10 mouse cellular contexts compared by ENCODE assay signal in genomic region chr13:83713661-83714291, GRCm38 (mm10).
DNase-seq lines count a peak whose midpoint lies in the region; ATAC-seq and TF ChIP-seq lines count a peak whose summit lies in the region.
"Had no signal": no experiment of that assay in that cellular context is flagged by ENCODE, and none has a peak within 500 bp of the region (broad histone marks: within the 10 kb centered on the region; RNA-seq: fewer than 3 reads in every experiment).

No protein-coding gene starts in this region.

- no peak overlapping the region for H3K4me3 ChIP-seq in ES-Bruce4 (ENCODE audit: low read depth, low read length)
- H3K4me3 ChIP-seq in cerebellum, adult 2 months (replicated peaks; ENCODE audit: insufficient read depth, low read depth, low read length): peak overlapping the region; percentile 63
- peak overlapping the region; percentile 78 for H3K4me3 ChIP-seq in forebrain, embryonic 15.5 days
- peak overlapping the region; percentile 38 for H3K4me3 ChIP-seq in midbrain, embryonic 10.5 days
- no peak overlapping the region for H3K4me3 ChIP-seq in lung, postnatal 0 days (ENCODE audit: low read depth, low read length)
- no peak overlapping the region for H3K4me3 ChIP-seq in kidney, embryonic 15.5 days (replicated peaks)
- H3K4me3 ChIP-seq: erythroblast, embryonic 14.5 days had no signal

- peaks cover 12% of the 10 kb centered on the region for H3K27me3 ChIP-seq in ES-Bruce4 (ENCODE audit: control insufficient read depth, insufficient read depth, low read length, poor library complexity, severe bottlenecking)
- no peaks in the 10 kb centered on the region for H3K27me3 ChIP-seq in cerebellum, adult 2 months (ENCODE audit: control insufficient read depth, insufficient read depth, low read length)
- H3K27me3 ChIP-seq in forebrain, embryonic 15.5 days: no peaks in the 10 kb centered on the region
- peaks cover 86% of the 10 kb centered on the region for H3K27me3 ChIP-seq in midbrain, embryonic 10.5 days (ENCODE audit: low read depth, poor library complexity, severe bottlenecking)
- H3K27me3 ChIP-seq in lung, postnatal 0 days (replicated peaks; ENCODE audit: insufficient read depth, low read length): peaks cover 45% of the 10 kb centered on the region
- peaks cover 89% of the 10 kb centered on the region for H3K27me3 ChIP-seq in kidney, embryonic 15.5 days

- H3K9me3 ChIP-seq in ES-Bruce4 (replicated peaks; ENCODE audit: control insufficient read depth, insufficient read depth, low read length, poor library complexity, severe bottlenecking): no peaks in the 10 kb centered on the region
- H3K9me3 ChIP-seq in forebrain, embryonic 15.5 days: no peaks in the 10 kb centered on the region
- H3K9me3 ChIP-seq in midbrain, embryonic 10.5 days (replicated peaks): no peaks in the 10 kb centered on the region
- H3K9me3 ChIP-seq in lung, postnatal 0 days (ENCODE audit: low read length): no peaks in the 10 kb centered on the region
- no peaks in the 10 kb centered on the region for H3K9me3 ChIP-seq in kidney, embryonic 15.5 days (replicated peaks)

- intact Hi-C loops in gastrocnemius, postnatal 14 days (cut with DNase I; ENCODE audit: low total_unique reads): loop anchor here (10.0 kb wide), 1 partner anchor 631 kb away; no protein-coding TSS in a partner anchor

- TF ChIP-seq CTCF in ES-Bruce4 (IDR thresholded peaks at IDR 0.05; ENCODE audit: low read depth, low read length): no peak
- no peak for TF ChIP-seq CTCF in cerebellum, adult 2 months (IDR thresholded peaks at IDR 0.05; ENCODE audit: borderline replicate concordance, insufficient read depth, low read depth, low read length)
- TF ChIP-seq CTCF in lung, postnatal 0 days (IDR thresholded peaks at IDR 0.05): no peak

- no peaks in the 10 kb centered on the region for H3K4me1 ChIP-seq in ES-Bruce4 (ENCODE audit: control insufficient read depth, insufficient read depth, low read length)
- peaks cover 12% of the 10 kb centered on the region; the same call in 1 of the 2 replicates for H3K4me1 ChIP-seq in cerebellum, adult 2 months (ENCODE audit: control insufficient read depth, insufficient read depth, low read length)
- peaks cover 22% of the 10 kb centered on the region for H3K4me1 ChIP-seq in forebrain, embryonic 15.5 days
- peaks cover 25% of the 10 kb centered on the region for H3K4me1 ChIP-seq in midbrain, embryonic 10.5 days
- H3K4me1 ChIP-seq in lung, postnatal 0 days (ENCODE audit: insufficient read depth, low read depth, low read length): no peaks in the 10 kb centered on the region
- peaks cover 4% of the 10 kb centered on the region; the same call in 1 of the 2 replicates for H3K4me1 ChIP-seq in kidney, embryonic 15.5 days

- no peak overlapping the region for H3K27ac ChIP-seq in ES-Bruce4 (ENCODE audit: insufficient read depth, low read length)
- peak overlapping the region; percentile 95 for H3K27ac ChIP-seq in cerebellum, adult 2 months (ENCODE audit: insufficient read depth, low read length)
- peak overlapping the region; percentile 100 for H3K27ac ChIP-seq in forebrain, embryonic 15.5 days (replicated peaks)
- H3K27ac ChIP-seq in midbrain, embryonic 10.5 days (replicated peaks): no peak overlapping the region
- H3K27ac ChIP-seq in lung, postnatal 0 days (ENCODE audit: low read length): no peak overlapping the region
- no peak overlapping the region for H3K27ac ChIP-seq in kidney, embryonic 15.5 days

- 4% methylated on average over 19 of the region's 19 CpGs for WGBS in cerebellum, adult 2 months
- WGBS in forebrain, embryonic 15.5 days: 7% methylated on average over 19 of the region's 19 CpGs
- WGBS in midbrain, embryonic 10.5 days: 3% methylated on average over 19 of the region's 19 CpGs
- 6% methylated on average over 19 of the region's 19 CpGs for WGBS in lung, postnatal 0 days
- 2% methylated on average over 19 of the region's 19 CpGs for WGBS in kidney, embryonic 15.5 days

- DNase-seq in cerebellum, adult 2 months: peak; percentile 67 to 71
- peak; percentile 45 for DNase-seq in midbrain, embryonic 10.5 days (ENCODE audit: low spot score)
- no peak for DNase-seq in gastrocnemius, postnatal 14 days
- no peak for DNase-seq in lung, postnatal 0 days (ENCODE audit: low spot score)

- H3K4me2 ChIP-seq in forebrain, embryonic 15.5 days (replicated peaks): peak overlapping the region; percentile 65
- H3K4me2 ChIP-seq in lung, postnatal 0 days (replicated peaks; ENCODE audit: low read depth, low read length): no peak overlapping the region
- H3K4me2 ChIP-seq in kidney, embryonic 15.5 days: no peak overlapping the region

- ATAC-seq in forebrain, embryonic 15.5 days (replicated peaks): peak; percentile 17
- no peak for ATAC-seq in megakaryocyte-erythroid progenitor cell, adult 5-6 weeks (replicated peaks; ENCODE audit: low FRiP score, low TSS enrichment, poor library complexity, severe bottlenecking)
- ATAC-seq in lung, postnatal 0 days: no peak
- no peak for ATAC-seq in kidney, embryonic 15.5 days (replicated peaks; ENCODE audit: low FRiP score)
- ATAC-seq: Patski had no signal

- TF ChIP-seq POLR2A in ES-Bruce4 (IDR thresholded peaks at IDR 0.05; ENCODE audit: insufficient read depth, low read length): no peak
- no peak for TF ChIP-seq POLR2A in cerebellum, adult 2 months (IDR thresholded peaks at IDR 0.05; ENCODE audit: borderline replicate concordance, insufficient read depth, low read length)

- no peaks in the 10 kb centered on the region for H3K36me3 ChIP-seq in ES-Bruce4 (ENCODE audit: control insufficient read depth, insufficient read depth, low read length, poor library complexity, severe bottlenecking)
- H3K36me3 ChIP-seq in forebrain, embryonic 15.5 days: no peaks in the 10 kb centered on the region
- H3K36me3 ChIP-seq in midbrain, embryonic 10.5 days: no peaks in the 10 kb centered on the region
- H3K36me3 ChIP-seq in lung, postnatal 0 days (ENCODE audit: insufficient read depth, low read length): no peaks in the 10 kb centered on the region
- H3K36me3 ChIP-seq in kidney, embryonic 15.5 days: no peaks in the 10 kb centered on the region

- H3K9ac ChIP-seq in ES-Bruce4 (ENCODE audit: low read depth, poor library complexity, severe bottlenecking): no peak overlapping the region
- H3K9ac ChIP-seq in forebrain, embryonic 15.5 days (replicated peaks): peak overlapping the region; percentile 100
- no peak overlapping the region for H3K9ac ChIP-seq in lung, postnatal 0 days (replicated peaks; ENCODE audit: low read depth)
- H3K9ac ChIP-seq in kidney, embryonic 15.5 days: no peak overlapping the region

- 0 out of 2 replicates have a peak, but pooled peaks have one; percentile 61 for TF ChIP-seq EP300 in ES-Bruce4 (IDR thresholded peaks at IDR 0.05; ENCODE audit: insufficient read depth, low read depth, low read length)
- TF ChIP-seq EP300 in lung, postnatal 0 days (IDR thresholded peaks at IDR 0.05): no peak

Comparison
In these comparisons a context has a peak if more than half of its experiments do, and no peak if none do; other contexts are left out.
1. H3K27ac ChIP-seq: peak in cerebellum, adult 2 months (single experiment) and forebrain, embryonic 15.5 days (single experiment); none in ES-Bruce4 (single experiment), midbrain, embryonic 10.5 days (single experiment), lung, postnatal 0 days (single experiment) and kidney, embryonic 15.5 days (single experiment).
2. H3K4me3 ChIP-seq: peak in cerebellum, adult 2 months (single experiment), forebrain, embryonic 15.5 days (single experiment) and midbrain, embryonic 10.5 days (single experiment); none in ES-Bruce4 (single experiment), lung, postnatal 0 days (single experiment) and kidney, embryonic 15.5 days (single experiment).
3. DNase-seq: peak in cerebellum, adult 2 months (2 of 2) and midbrain, embryonic 10.5 days (single experiment); none in gastrocnemius, postnatal 14 days (single experiment) and lung, postnatal 0 days (single experiment).